Mouse (Mus musculus) gastrocnemius, postnatal 14 days (tissue): ENCODE results near the gene Gm17190. TPM values are rescaled to one million over a fixed set of nuclear protein-coding genes. Genes with fewer than 3 reads are reported as not detected.

Experiments
- total RNA-seq, 2 experiments: library from RNA; stranded (reverse); gene quantifications; 2 replicates each; pipeline ENCODE4 v1.2.3; 2021

The Gm17190 gene
- total RNA-seq, 2 experiments from 2014 or later: not detected

Other genes starting within 250 kb of the Gm17190 start
- 1 to 10 TPM; 2.4 to 2.7 TPM for gene Iqgap2, start 190.1 kb upstream of the Gm17190 start, total RNA-seq
- gene Gm20075, start 678 bp upstream of the Gm17190 start, total RNA-seq: 10 to 100 TPM; 10.1 to 11.8 TPM
- under 1 TPM; 0.11 to 0.35 TPM for gene Sv2c, start 50.5 kb downstream of the Gm17190 start, total RNA-seq